Comparison of ENCODE assay signal across 8 mouse cellular contexts in the genomic region with DNA sequence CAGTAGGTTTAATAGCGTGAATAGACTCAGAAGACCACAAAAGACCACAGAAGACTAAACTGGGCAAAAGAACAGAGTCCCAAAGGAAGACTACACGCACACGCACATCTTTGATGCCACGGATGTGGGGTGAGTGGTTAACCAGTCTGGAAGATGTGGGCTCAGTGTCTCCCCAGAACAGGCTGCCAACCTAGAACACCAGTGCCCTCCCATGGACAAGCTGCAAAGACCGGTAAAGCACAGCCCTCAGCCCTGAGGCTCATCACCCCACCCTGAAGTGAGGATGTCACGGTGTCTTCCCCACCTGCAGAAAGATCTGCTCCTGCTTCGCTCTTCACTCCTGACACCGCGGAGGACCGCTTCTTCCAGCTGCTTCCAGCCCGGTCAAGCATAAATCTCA.
A peak's percentile ranks its signal among the peaks of the same experiment; 100 is the strongest.
DNase-seq lines count a peak whose midpoint lies in the region.

No protein-coding gene starts in this region.

- peak; percentile 3 for DNase-seq in adrenal gland, postnatal 10 days
- no peak for DNase-seq in adrenal gland, adult 2 months
- peak; percentile 40 for DNase-seq in layer of hippocampus, adult 11-12 months (ENCODE audit: low spot score)
- DNase-seq in layer of hippocampus, adult 9-10 months (ENCODE audit: low spot score) = no peak
- peak; percentile 33 to 62 for DNase-seq in layer of hippocampus, postnatal 10 days (ENCODE audit: low spot score in 2 of 2)
- peak; percentile 64 for DNase-seq in right cerebral cortex, adult 18-20 months
- no peak for DNase-seq in urinary bladder, adult 2 months (ENCODE audit: low spot score)
- DNase-seq in thymus, postnatal 25 days = no peak

Comparison
In these comparisons a context has a peak if more than half of its experiments do, and no peak if none do; other contexts are left out.
1. DNase-seq: peak in adrenal gland, postnatal 10 days (single experiment), layer of hippocampus, adult 11-12 months (single experiment), layer of hippocampus, postnatal 10 days (2 of 2) and right cerebral cortex, adult 18-20 months (single experiment); none in adrenal gland, adult 2 months (single experiment), layer of hippocampus, adult 9-10 months (single experiment), urinary bladder, adult 2 months (single experiment) and thymus, postnatal 25 days (single experiment).